Comparison of ENCODE assay signal across 9 mouse cellular contexts in the genomic region with DNA sequence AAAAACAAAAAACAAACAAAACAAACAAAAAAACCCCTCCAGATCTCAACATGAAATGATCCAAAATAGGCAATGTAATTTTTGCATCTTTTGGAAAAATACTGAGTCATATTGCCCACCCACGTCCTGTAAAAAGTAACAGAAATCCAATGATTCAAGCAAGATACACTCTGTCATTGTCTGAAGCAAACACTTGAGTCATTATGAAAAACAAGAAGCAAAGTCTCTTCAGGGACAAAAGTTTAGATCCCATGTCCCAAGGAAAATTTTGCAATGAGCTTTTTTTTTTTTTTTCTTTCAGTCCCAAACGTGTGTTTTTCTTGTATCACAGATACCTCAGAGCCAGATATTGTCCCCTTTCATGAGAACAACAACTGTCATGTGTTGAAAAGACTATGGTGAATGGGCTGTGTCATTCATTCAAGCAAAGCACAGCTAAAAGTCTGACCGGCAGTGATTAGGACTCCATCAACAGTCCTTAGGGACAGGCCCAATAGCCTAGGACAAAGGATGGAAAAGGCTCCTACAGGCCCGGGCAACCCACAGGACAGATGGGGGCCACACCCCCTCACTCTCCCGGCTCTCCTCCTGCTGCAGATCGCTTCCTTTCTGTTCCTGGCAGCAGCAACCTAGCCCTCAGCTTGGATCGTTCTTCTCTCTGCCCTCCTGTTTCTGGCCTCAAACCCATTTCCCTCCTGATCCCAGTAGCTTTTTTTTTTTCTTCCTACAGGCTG. TPM values are rescaled to one million over a fixed set of nuclear protein-coding genes. Genes with fewer than 3 reads are reported as not detected.
A peak's percentile ranks its signal among the peaks of the same experiment; 100 is the strongest.
DNase-seq lines count a peak whose midpoint lies in the region; ATAC-seq and TF ChIP-seq lines count a peak whose summit lies in the region.
"Had no signal": no experiment of that assay in that cellular context is flagged by ENCODE, and none has a peak within 500 bp of the region (broad histone marks: within the 10 kb centered on the region; RNA-seq: fewer than 3 reads in every experiment).

No protein-coding gene starts in this region.

- H3K4me3 ChIP-seq in bone marrow macrophage, adult 2 months (ENCODE audit: insufficient read depth, low read length), result peak overlapping the region; percentile 44
- no peak overlapping the region for H3K4me3 ChIP-seq in forebrain, embryonic 11.5 days (ENCODE audit: low read depth, low read length)
- H3K4me3 ChIP-seq in midbrain, embryonic 13.5 days (replicated peaks), result no peak overlapping the region
- H3K4me3 ChIP-seq in kidney, embryonic 14.5 days (ENCODE audit: low read length), result no peak overlapping the region

- H3K27me3 ChIP-seq in forebrain, embryonic 11.5 days (ENCODE audit: control insufficient read depth, insufficient read depth, low read length), result no peaks in the 10 kb centered on the region
- peaks cover 5% of the 10 kb centered on the region; the same call in 1 of the 2 replicates for H3K27me3 ChIP-seq in midbrain, embryonic 13.5 days
- H3K27me3 ChIP-seq in kidney, embryonic 14.5 days (ENCODE audit: control insufficient read depth, insufficient read depth, low read length), result no peaks in the 10 kb centered on the region

- no peak for TF ChIP-seq POLR2A in bone marrow macrophage, adult 2 months (IDR thresholded peaks at IDR 0.05; ENCODE audit: borderline replicate concordance, low read depth, low read length)

- peak overlapping the region; percentile 71 for H3K27ac ChIP-seq in bone marrow macrophage, adult 2 months (ENCODE audit: insufficient read depth, low read depth, low read length)
- no peak overlapping the region for H3K27ac ChIP-seq in forebrain, embryonic 11.5 days (ENCODE audit: low read depth, low read length)
- H3K27ac ChIP-seq in midbrain, embryonic 13.5 days, result peak overlapping the region; percentile 62; the same call in 1 of the 2 replicates
- no peak overlapping the region for H3K27ac ChIP-seq in kidney, embryonic 14.5 days (ENCODE audit: low read depth, low read length)
- H3K27ac ChIP-seq: liver, embryonic 14.5 days had no signal

- peak overlapping the region; percentile 13 for H3K9ac ChIP-seq in forebrain, embryonic 11.5 days (ENCODE audit: low read length)
- H3K9ac ChIP-seq in midbrain, embryonic 13.5 days (replicated peaks), result peak overlapping the region; percentile 41; the same call in 1 of the 2 replicates
- H3K9ac ChIP-seq in kidney, embryonic 14.5 days (ENCODE audit: low read depth, low read length), result no peak overlapping the region
- H3K9ac ChIP-seq: liver, embryonic 14.5 days had no signal

- peak overlapping the region; percentile 6; the same call in 1 of the 2 replicates for H3K4me2 ChIP-seq in forebrain, embryonic 11.5 days (ENCODE audit: low read depth, low read length, severe bottlenecking)
- H3K4me2 ChIP-seq in midbrain, embryonic 13.5 days (replicated peaks), result peak overlapping the region; percentile 11; the same call in 1 of the 2 replicates
- no peak overlapping the region for H3K4me2 ChIP-seq in kidney, embryonic 14.5 days (replicated peaks; ENCODE audit: low read depth, low read length)

- WGBS in forebrain, embryonic 11.5 days, result 8% methylated on average over 7 of the region's 7 CpGs
- WGBS in midbrain, embryonic 13.5 days, result 12% methylated on average over 7 of the region's 7 CpGs
- 31% methylated on average over 7 of the region's 7 CpGs for WGBS in kidney, embryonic 14.5 days

- peak; percentile 89 for ATAC-seq in forebrain, embryonic 11.5 days (replicated peaks; ENCODE audit: low FRiP score)
- ATAC-seq in midbrain, embryonic 13.5 days, result peak; percentile 76
- no peak for ATAC-seq in kidney, embryonic 14.5 days (ENCODE audit: low FRiP score, low TSS enrichment)

- intact Hi-C loops in left cerebral cortex, postnatal 4 days (cut with DNase I), result no loop called here
- intact Hi-C loops in left cerebral cortex, postnatal 36 days (cut with DNase I), result no loop called here

- peaks cover 48% of the 10 kb centered on the region for H3K4me1 ChIP-seq in bone marrow macrophage, adult 2 months (ENCODE audit: control insufficient read depth, insufficient read depth, low read length)
- peaks cover 2% of the 10 kb centered on the region; the same call in 1 of the 2 replicates for H3K4me1 ChIP-seq in forebrain, embryonic 11.5 days (replicated peaks; ENCODE audit: control insufficient read depth, insufficient read depth, low read length)
- H3K4me1 ChIP-seq in midbrain, embryonic 13.5 days (replicated peaks), result peaks cover 7% of the 10 kb centered on the region
- no peaks in the 10 kb centered on the region for H3K4me1 ChIP-seq in kidney, embryonic 14.5 days (ENCODE audit: control insufficient read depth, insufficient read depth, low read length)

- no peaks in the 10 kb centered on the region for H3K36me3 ChIP-seq in forebrain, embryonic 11.5 days (ENCODE audit: control insufficient read depth, insufficient read depth, low read length)
- no peaks in the 10 kb centered on the region for H3K36me3 ChIP-seq in midbrain, embryonic 13.5 days
- H3K36me3 ChIP-seq in kidney, embryonic 14.5 days (ENCODE audit: control insufficient read depth, insufficient read depth, low read length), result no peaks in the 10 kb centered on the region

- peak; percentile 58 for DNase-seq in left cerebral cortex, postnatal 4 days
- no peak for DNase-seq in left cerebral cortex, postnatal 36 days (ENCODE audit: low spot score in 2 of 2)
- DNase-seq in forebrain, embryonic 11.5 days (ENCODE audit: low spot score), result peak; percentile 67
- DNase-seq in urinary bladder, postnatal 10 days (ENCODE audit: low spot score), result no peak
- DNase-seq in gastrocnemius, adult 8-10 months (ENCODE audit: low spot score in 2 of 2), result no peak

- no peak for TF ChIP-seq CTCF in bone marrow macrophage, adult 2 months (IDR thresholded peaks at IDR 0.05; ENCODE audit: low read depth, low read length)

- H3K9me3 ChIP-seq in forebrain, embryonic 11.5 days (ENCODE audit: control insufficient read depth, low read length), result no peaks in the 10 kb centered on the region
- no peaks in the 10 kb centered on the region for H3K9me3 ChIP-seq in midbrain, embryonic 13.5 days
- no peaks in the 10 kb centered on the region for H3K9me3 ChIP-seq in kidney, embryonic 14.5 days (ENCODE audit: control insufficient read depth, low read length)

RNA-seq across cellular contexts. Expression of a gene that starts 19.5 kb away (rescaled TPM):
- 1 to 10 TPM; 7.6 to 9.8 TPM for total RNA-seq in left cerebral cortex, postnatal 4 days (2021)
- total RNA-seq in left cerebral cortex, postnatal 36 days (2021), result 10 to 100 TPM; 29.8 to 41.9 TPM
- 26.3 and 29.3 TPM in 2 replicates for polyA plus RNA-seq in bone marrow macrophage, adult 2 months (2012; ENCODE audit: insufficient read depth, insufficient read length, missing spikeins)
- 14.4 and 16.3 TPM in 2 replicates for polyA plus RNA-seq in forebrain, embryonic 11.5 days (2014; fragmentation: Nextera tagmentation; extraction: Ambion mirVana)
- polyA plus RNA-seq in midbrain, embryonic 13.5 days (2015; fragmentation: Nextera tagmentation; extraction: Ambion mirVana), result 12.2 and 13.0 TPM in 2 replicates
- 10 to 100 TPM; 26.3 to 34.3 (median 28.9) TPM for total RNA-seq in gastrocnemius, adult 8-10 months (2022)
- polyA plus RNA-seq in kidney, embryonic 14.5 days (2014; fragmentation: Nextera tagmentation; extraction: Ambion mirVana), result 5.2 and 7.9 TPM in 2 replicates

Comparison
In these comparisons a context has a peak if more than half of its experiments do, and no peak if none do; other contexts are left out.
1. DNase-seq: peak in left cerebral cortex, postnatal 4 days (single experiment) and forebrain, embryonic 11.5 days (single experiment); none in left cerebral cortex, postnatal 36 days (0 of 2), urinary bladder, postnatal 10 days (single experiment) and gastrocnemius, adult 8-10 months (0 of 2).
2. H3K27ac ChIP-seq: peak in bone marrow macrophage, adult 2 months (single experiment) and midbrain, embryonic 13.5 days (single experiment); none in forebrain, embryonic 11.5 days (single experiment) and kidney, embryonic 14.5 days (single experiment).